Mouse (Mus musculus) spleen, adult 2 months (tissue): ENCODE measurements around the gene Pold2. TPM values are rescaled to one million over a fixed set of nuclear protein-coding genes. Genes with fewer than 3 reads are reported as not detected.
A peak's percentile ranks its signal among the peaks of the same experiment; 100 is the strongest.
"Not testable (repeated sequence)": the region's sequence is repeated elsewhere in the genome, so short reads cannot be mapped to it uniquely, and the experiment has no call there.

Source experiments
- DNase-seq, 2 experiments: peaks; one replicate each; pipeline versions ENCODE4 v3.0.0 to v3.0.0-alpha.2; 2012 to 2021; ENCODE audit warnings: low spot score in 2 of 2, low read depth in 1 of 2
- H3K27ac ChIP-seq: fragments of 200-500 bp; 2 replicates; pipeline ENCODE4 v1.5.1; 2012; ENCODE audit warnings: low read length, inconsistent platforms; ENCODE audit not compliant: insufficient read depth
- H3K27me3 ChIP-seq: fragments of 200-500 bp; 2 replicates; pipeline ENCODE4 v1.6.1; 2012; ENCODE audit warnings: mild to moderate bottlenecking, moderate library complexity, low read length, inconsistent platforms; ENCODE audit not compliant: control insufficient read depth, insufficient read depth
- H3K36me3 ChIP-seq: fragments of 200-500 bp; 2 replicates; pipeline ENCODE4 v1.6.1; 2012; ENCODE audit warnings: mild to moderate bottlenecking, low read length, inconsistent platforms; ENCODE audit not compliant: control insufficient read depth, insufficient read depth
- H3K4me1 ChIP-seq: fragments of 200-500 bp; 2 replicates; pipeline ENCODE4 v1.6.1; 2011; ENCODE audit warnings: inconsistent platforms; ENCODE audit not compliant: control insufficient read depth, insufficient read depth, insufficient read length
- H3K4me3 ChIP-seq: fragments of 200-500 bp; 2 replicates; pipeline ENCODE4 v1.5.1; 2011; ENCODE audit warnings: mild to moderate bottlenecking, inconsistent platforms; ENCODE audit not compliant: insufficient read depth, insufficient read length; ENCODE audit errors: extremely low read depth
- CTCF ChIP-seq: fragments of 200-500 bp; IDR thresholded peaks from 2 replicates; pipeline ENCODE4 v1.5.1; 2011; ENCODE audit warnings: mild to moderate bottlenecking, inconsistent platforms; ENCODE audit not compliant: insufficient read depth, insufficient read length, insufficient replicate concordance; ENCODE audit errors: extremely low read depth
- POLR2A ChIP-seq: fragments of 200-500 bp; IDR thresholded peaks from 2 replicates; pipeline ENCODE4 v1.6.1; 2011; ENCODE audit warnings: low read depth, low read length, inconsistent platforms
- WGBS: fragments of 180-500 bp; shearing (Covaris S2); methylation state at CpG from one replicate; pipeline ENCODE4 v1.1.7; 2018; 5-methylcytosine and 5-hydroxymethylcytosine counted together
- polyA plus RNA-seq: library from polyadenylated mRNA; depleted of rRNA; stranded (reverse); fragments of >200 nt; gene quantifications from 2 replicates; pipeline ENCODE4 v1.2.3, GENCODE M21; 2012

Pold2 gene
- polyA plus RNA-seq, 1 experiment: 78.1 TPM

DNA sequence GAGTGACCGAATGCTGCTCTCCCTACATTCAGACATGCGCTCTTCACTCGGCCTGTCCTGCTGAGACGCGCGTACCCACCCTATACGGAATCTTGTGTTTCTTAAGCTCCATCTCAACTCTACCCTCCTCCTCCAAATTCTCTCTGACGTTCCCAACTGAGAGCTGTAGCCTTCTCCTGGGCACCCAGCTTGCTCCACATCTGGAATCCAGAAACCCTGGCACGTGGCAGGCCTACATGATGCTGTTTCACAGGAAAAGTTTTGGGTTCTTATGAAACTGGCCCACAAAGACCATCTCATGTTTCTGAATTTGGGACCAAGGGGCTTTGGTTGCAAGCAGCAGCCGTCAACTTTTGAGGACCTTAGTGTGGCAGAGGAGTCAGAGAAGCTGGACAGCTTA, 21.2 kb upstream of the Pold2 start:
- Histone ChIP-seq H3K36me3 (no peaks in the 10 kb centered on the region), H3K4me3 (no peak overlapping the region), H3K27me3 (peaks cover 2% of the 10 kb centered on the region; the same call in 1 of the 2 replicates), H3K4me1 (no peaks in the 10 kb centered on the region), H3K27ac (no peak overlapping the region)
- TF ChIP-seq POLR2A (no peak), CTCF (no peak)
- 93% methylated on average over 10 of the region's 10 CpGs for WGBS
- no peak for DNase-seq

DNA sequence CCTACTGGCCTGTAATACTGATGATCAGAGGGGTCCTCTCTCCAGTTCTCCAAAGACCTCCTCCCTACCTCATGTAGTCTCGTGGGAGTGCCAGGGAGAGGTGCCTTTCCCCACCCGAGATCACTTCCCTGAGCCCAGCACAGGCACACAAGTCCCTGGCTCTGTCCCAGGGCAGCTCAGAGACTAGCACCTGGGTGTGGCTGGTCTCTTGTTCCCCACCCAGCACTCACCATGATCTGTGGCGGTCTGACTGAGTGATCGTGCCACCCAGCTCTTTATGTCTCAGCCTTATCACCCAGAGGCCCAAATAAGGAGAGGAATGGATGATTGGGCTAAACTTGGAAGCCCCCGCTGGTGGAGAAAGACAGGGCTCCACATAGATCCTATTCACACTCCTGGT, 20.4 kb upstream of the Pold2 start, which contains the start of gene Myl7:
TSS of gene Myl7 (minus strand) at position 252 of the 400 bp plus-strand sequence.
- H3K36me3 ChIP-seq: no peaks in the 10 kb centered on the region
- no peak for TF ChIP-seq POLR2A
- TF ChIP-seq CTCF: no peak
- no peak within 1 kb of the TSS for H3K27ac ChIP-seq
- H3K4me1 ChIP-seq: no peaks in the 10 kb centered on the region
- H3K4me3 ChIP-seq: no peak within 1 kb of the TSS
- H3K27me3 ChIP-seq: peaks cover 2% of the 10 kb centered on the region; the same call in 1 of the 2 replicates
- no peak for DNase-seq
- 67% methylated on average over 5 of the region's 5 CpGs for WGBS

DNA sequence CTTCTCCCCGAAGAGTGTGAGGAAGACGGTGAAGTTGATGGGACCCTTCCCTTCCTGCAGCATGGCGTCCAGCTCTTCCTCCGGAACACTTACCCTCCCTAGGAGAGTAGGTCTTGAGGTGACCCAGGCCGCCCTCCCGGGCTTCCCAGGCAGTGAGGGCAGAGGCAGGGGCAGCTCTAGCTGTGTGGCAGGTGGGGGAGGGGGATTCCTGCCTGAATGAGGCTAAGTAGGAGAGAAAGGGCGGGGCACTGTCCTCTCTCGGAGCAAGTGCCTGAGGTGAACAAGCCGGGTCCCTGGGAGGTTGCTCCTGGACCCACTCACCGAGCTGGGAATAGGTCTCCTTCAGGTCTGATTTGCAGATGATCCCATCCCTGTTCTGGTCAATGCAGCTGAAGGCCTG, 19.7 kb upstream of the Pold2 start:
- WGBS: 37% methylated on average over 10 of the region's 10 CpGs
- H3K4me1 ChIP-seq: no peaks in the 10 kb centered on the region
- H3K36me3 ChIP-seq: no peaks in the 10 kb centered on the region
- no peak overlapping the region for H3K4me3 ChIP-seq
- DNase-seq: no peak
- TF ChIP-seq CTCF (no peak), POLR2A (no peak)
- H3K27ac ChIP-seq: no peak overlapping the region
- H3K27me3 ChIP-seq: peaks cover 2% of the 10 kb centered on the region; the same call in 1 of the 2 replicates

DNA sequence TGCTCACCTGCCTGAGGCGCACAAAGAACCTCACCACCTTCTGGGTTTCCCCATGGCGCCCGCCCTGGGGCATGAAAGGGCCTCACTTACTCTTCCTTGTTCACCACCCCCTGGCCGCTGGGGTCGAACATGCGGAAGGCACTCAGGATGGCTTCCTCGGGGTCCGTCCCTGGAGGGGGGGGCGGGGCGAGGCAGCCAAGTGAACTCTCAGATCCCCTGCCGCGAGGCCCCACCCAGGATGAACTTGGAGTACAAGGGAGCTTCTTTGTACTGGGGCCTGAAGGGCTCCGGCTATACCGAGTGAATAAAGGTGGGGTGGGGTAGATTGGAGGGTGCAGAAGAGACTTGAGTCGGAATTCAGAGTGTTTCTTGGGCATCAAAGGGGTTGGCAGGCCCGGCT, 19.1 kb upstream of the Pold2 start:
- 22% methylated on average over 16 of the region's 16 CpGs for WGBS
- Histone ChIP-seq H3K4me1 (peaks cover 2% of the 10 kb centered on the region; the same call in 1 of the 2 replicates), H3K27me3 (peaks cover 2% of the 10 kb centered on the region; the same call in 1 of the 2 replicates), H3K27ac (no peak overlapping the region), H3K36me3 (no peaks in the 10 kb centered on the region), H3K4me3 (no peak overlapping the region)
- TF ChIP-seq CTCF: no peak
- no peak for TF ChIP-seq POLR2A
- DNase-seq: no peak

DNA sequence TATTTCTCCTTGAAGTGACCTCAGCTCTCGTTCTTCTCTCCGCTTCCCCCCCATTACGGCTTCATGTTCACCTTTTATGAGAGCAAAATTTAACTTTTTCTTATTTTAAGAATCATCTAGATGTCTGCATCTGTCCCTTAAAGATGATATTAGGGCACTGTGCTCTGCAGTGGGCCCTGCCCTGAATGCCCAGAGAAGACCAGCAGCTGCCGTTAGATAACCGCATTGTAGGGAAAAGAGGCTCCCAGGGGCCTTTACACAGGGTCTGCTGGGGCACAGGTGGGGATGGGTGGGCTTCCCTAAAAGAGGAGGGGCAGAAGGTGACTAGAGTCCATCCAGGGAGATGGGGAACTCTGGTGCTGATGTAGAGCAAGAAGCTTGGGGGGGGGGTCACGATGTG, 15.7 kb upstream of the Pold2 start:
- 91% methylated on average over 6 of the region's 6 CpGs for WGBS
- TF ChIP-seq POLR2A (no peak), CTCF (no peak)
- Histone ChIP-seq H3K27me3 (no peaks in the 10 kb centered on the region), H3K4me1 (peaks cover 6% of the 10 kb centered on the region; the same call in 1 of the 2 replicates), H3K27ac (no peak overlapping the region), H3K4me3 (no peak overlapping the region), H3K36me3 (no peaks in the 10 kb centered on the region)
- no peak for DNase-seq

DNA sequence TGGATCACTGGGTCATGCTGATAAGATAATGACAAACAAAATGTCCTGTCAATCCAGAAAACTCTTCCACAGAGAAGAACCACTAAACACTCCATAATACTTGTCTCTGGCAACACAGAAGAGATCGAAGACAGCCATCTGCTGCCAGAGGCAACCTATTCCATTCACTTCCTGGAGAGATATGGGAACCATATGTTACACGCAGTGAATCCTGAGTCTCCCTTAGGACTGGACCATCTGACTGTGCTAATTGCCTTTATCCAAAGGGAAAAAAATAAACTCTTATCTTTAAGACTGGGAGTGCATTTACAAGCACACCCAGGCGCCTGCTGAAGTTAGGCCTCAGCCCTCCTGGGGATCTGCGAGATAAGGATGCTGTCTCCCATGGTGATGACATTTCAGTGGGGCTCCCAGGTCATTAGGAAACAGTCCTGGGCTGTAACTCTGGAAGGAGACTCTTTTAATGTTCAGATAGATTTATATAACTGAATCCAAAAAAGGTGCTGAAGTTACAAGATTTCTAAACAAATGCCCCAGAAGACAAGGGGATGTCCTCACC, 14.8 kb upstream of the Pold2 start:
- no peak for DNase-seq
- H3K27me3 ChIP-seq: no peaks in the 10 kb centered on the region
- no peak overlapping the region for H3K4me3 ChIP-seq
- TF ChIP-seq CTCF: no peak
- TF ChIP-seq POLR2A: no peak
- H3K4me1 ChIP-seq: peaks cover 6% of the 10 kb centered on the region; the same call in 1 of the 2 replicates
- H3K36me3 ChIP-seq: no peaks in the 10 kb centered on the region
- H3K27ac ChIP-seq: no peak overlapping the region
- 83% methylated on average over 4 of the region's 4 CpGs for WGBS

DNA sequence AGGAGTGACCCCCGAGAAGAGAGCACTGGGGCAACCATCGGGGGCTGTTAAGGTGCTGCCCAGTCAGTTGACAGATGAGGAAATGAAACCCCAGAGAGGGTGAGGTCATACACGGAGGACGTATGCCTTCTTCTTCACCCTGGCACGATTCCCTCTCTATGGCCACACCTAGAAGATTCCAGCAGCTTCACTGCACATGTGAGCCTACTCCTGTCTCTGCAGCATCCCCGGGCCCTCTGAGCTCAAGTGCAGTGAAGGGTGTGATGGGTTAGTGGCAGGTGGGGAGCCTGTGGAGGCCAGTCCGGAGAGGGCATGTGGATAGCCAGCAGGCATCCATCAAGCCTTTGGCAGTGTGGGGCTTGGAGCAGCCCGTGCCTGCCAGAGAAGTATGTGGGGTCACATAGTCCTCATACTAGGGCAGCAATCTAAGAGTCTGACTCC, 14.1 kb upstream of the Pold2 start:
- no peak overlapping the region for H3K4me3 ChIP-seq
- H3K27ac ChIP-seq: no peak overlapping the region
- H3K27me3 ChIP-seq: no peaks in the 10 kb centered on the region
- peaks cover 6% of the 10 kb centered on the region; the same call in 1 of the 2 replicates for H3K4me1 ChIP-seq
- no peaks in the 10 kb centered on the region for H3K36me3 ChIP-seq
- WGBS: 26% methylated on average over 8 of the region's 8 CpGs
- peak in 1 of 2 experiments; percentile 31 for DNase-seq
- TF ChIP-seq POLR2A (no peak), CTCF (no peak)

DNA sequence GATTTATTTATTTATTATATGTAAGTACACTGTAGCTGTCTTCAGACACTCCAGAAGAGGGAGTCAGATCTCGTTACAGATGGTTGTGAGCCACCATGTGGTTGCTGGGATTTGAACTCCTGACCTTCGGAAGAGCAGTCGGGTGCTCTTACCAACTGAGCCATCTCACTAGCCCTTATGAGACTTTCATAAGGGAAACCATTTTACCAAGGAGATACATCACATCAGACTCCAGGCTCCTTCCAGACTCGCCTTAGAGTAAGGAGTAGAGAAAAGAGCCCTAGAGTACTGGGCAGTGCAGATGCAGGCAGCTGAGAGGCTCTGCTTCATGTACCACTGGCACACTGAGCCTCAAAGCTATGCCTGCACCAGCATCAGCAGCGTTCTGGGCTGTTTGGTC, 10.5 kb upstream of the Pold2 start:
- DNase-seq, H3K27ac ChIP-seq: not testable (repeated sequence)
- 71% methylated on average over 5 of the region's 5 CpGs for WGBS

More for the DNA sequence above, 10.5 kb upstream of the Pold2 start:
- H3K4me3 ChIP-seq, H3K4me1 ChIP-seq, H3K27me3 ChIP-seq, H3K36me3 ChIP-seq: not testable (repeated sequence)
